Mouse (Mus musculus) naive thymus-derived CD4-positive, alpha-beta T cell, adult 2 months (primary cell): ENCODE data around the gene Gm21958.
A peak's percentile ranks its signal among the peaks of the same experiment; 100 is the strongest.

ENCODE experiments used
- DNase-seq: peaks from one replicate; pipeline ENCODE4 v3.0.0-alpha.2; 2011; ENCODE audit warnings: low read depth

The Gm21958 gene

DNA sequence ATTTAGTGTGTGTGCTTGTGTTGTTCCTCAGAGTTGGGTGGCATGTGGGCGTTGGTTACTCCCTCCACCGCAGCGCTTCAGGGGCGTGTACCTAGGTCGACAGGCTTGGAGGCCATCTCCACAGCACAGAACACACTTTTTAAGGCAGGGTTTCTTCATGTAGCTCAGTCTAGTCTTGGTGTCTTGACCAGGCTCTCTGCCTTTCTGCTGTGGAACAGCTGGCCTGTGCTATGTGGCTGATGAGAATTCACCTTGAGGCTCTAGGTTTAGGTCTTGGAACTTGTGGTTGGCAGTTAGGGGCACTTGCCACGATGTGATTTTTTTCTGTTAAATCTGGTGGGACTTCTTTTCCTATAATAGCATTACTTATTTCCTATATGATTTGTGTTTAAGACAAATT, at the start of gene Gm21958:
TSS of gene Gm21958 (minus strand) at position 101 of the 400 bp plus-strand sequence.
- DNase-seq, result no peak

DNA sequence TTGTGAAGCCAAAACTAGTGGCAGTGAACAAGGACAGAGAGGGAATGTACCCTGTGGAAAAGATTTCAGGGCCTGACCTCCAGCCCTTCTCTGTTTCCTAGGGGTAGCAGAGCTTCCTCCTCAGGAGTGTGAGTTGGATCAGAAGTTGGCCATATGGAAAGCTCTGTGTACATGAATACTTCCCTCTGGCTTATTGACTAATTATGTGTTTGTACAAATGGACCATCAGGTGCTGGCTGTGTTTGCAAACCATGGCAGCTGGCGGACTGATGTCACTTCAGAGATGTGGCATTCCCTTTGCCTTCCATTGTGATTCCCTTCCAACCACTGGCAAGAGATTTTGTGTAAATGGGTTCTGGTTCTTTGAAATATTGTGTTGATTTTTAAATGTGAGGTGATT, 47.1 kb upstream of the Gm21958 start:
- no peak for DNase-seq

DNA sequence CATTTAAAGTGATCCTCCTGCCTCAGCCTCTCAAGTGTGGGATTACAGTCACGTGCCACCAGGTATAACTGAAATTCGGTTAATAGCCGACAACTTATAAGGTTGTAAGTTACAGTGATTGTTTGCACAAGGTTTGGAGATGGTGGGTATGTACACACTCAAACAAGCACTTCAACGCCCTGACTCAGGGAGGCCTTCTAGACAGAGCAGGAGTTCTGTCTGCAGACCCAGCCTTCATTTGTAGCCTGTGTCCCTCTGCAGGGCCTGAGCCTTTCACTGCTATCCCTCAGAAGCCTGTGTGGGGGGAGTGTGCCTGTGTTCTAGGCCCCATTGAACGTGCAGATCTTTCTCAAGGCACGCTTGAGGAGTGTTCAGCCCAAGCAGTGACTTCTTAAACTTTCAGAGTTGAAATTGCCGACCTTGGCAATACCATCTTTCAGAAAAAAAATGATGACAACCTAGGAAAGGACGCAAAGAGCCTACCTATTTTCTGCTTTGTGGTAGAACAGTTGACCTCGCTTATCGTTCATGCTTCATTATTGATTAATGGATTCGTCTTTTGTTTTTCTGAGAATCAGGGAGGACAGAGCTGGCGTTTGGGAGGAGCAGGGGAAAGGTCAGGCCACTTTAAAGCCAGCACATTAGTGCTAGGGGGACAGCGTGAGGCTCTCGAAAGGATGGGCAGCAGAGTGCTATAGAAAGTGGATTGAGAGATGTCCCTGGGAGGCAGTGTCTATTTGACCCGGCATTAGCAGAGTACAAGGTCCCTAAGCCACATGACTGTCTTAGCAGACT, 46.4 kb upstream of the Gm21958 start:
- no peak for DNase-seq

DNA sequence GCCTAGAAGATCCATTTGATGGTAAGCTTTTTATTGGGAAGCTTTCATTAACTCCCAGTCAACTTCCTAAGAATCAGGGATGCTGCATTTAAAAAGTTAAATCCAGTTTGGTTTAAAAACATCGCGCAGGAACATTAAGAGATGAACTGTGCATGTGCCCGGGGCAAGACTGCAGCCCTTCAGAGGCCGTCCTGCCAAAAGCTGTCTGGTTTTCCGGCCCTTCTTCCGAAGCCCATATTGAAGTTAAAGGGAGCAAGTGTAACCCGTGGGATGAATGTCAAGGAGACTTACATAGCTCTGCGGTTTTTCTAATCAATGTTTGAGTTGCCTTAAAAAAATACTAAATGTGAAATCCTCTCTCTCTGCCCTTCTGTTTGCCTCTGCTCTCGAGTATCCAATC, 45.1 kb upstream of the Gm21958 start:
- DNase-seq, result no peak

DNA sequence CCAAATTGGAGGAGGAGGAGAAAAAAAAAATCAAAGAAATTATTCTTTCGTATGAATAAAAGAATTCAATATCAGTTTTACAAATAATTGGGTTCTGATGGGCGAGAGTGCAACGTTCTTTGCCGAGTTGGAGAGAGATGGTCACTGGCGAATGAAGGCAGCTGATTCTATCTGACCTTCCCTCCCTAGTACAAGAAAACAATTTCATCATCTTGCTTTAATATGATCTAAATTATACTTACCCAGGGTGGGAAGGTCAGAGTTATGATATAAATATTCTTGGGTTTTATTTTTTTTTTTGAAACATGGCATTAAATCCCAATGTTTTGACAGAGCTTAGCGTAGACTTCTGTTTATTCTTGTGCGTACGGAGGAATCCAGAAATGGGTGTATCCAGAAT, 43.3 kb upstream of the Gm21958 start:
- DNase-seq, result no peak

DNA sequence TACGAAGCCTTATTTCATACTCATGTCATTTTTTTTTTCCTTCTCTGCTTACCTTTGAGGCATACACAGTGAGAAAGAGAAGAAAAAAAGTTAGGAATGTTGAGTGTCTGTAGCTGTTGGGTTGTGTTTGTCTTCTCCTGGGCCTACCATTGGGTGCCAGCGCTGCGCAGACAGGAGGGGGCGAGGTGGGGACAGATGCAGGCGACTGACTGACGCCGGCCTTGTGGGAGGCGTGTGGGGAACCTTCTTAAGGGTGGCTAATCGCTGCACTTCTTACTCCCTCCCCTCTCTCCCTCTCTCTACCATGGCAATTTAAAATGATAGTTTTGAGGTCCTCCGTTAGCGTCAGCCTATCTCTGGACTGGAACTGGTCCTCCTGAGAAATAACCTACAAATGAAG, 41.9 kb upstream of the Gm21958 start:
- DNase-seq, result no peak

DNA sequence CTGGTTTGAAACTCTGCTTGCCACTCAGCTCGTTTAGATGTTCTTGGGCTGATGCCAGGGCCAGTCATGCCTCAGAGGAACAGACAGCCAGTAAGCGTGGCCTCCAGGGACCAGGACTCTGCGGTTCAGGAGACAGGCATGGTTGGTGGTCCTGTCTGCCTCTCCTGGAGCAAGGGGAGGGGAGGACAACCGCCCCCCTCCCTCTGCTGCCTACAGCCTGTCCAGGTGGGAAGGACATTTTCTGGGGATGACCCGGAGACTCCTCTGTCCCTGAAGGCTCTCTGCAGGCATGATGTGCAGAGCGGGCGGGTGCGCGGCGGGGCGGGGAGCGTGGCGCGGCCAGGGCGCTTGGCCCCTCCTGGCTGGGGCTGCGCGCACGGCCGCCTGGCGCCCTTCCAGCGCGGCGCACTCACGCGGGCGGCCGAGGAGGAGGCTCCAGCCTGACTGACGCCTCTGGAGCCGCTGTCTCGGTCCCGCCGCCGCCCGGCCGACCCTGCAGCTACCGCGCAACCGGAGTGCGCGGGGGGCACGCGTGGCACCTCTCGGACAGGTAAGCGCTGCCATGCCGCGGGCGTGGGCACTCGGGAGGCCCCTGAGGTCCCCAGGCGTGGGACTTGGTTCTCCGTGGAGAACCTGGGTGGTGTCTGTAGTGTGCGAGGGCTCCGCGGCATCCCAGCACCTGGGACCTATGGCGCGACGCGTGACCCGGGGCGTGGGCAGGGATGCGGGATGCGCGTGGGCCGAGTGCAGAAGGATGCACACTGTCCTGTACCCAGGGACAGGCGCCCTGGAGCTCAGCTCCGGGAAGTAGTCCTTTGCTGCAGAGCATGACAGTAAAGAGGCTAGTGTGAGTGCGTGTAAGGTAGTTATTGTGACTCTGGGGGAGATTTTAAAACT, 41.2 kb upstream of the Gm21958 start, which contains the start of gene Smad9:
TSS of gene Smad9 (plus strand) at position 438 of the 897 bp plus-strand sequence.
- no peak for DNase-seq

DNA sequence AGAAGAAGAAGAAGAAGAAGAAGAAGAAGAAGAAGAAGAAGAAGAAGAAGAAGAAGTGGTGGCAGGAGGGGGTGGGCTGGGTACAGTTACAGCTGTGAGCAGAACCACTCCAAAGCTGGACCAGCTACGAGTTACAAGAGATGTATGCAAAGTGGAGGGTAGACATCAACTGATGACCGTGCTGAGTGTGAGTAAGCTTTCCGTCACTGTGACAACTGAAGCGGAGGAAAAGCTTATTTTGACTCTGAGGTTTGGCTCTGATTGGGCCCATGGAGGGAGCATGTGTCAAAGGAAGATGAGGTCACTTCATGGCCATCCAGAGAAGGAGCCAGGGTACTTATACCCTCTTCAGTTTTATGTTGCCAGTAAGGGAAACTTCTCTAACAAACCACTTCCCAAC, 39.3 kb upstream of the Gm21958 start:
- no peak for DNase-seq

DNA sequence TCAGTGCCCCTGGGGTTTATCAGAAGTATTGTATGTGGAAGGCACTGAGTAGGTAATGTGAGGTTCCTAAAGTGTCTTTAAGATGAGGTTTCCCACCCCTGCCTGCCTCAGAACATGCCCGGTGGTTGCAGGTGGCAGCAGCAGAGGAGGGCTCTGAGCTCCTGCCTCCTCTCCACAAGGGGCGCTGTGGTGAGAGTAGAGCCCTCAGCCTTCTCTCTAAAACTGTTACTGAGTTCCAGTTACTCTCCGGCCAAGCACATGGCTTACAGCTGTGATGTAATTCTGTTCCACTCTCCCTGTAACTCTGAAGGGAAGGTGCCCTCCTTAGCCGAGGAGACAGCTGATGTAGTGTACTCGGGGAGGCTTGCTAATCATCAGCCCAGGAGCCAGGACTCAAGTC, 31.6 kb upstream of the Gm21958 start:
- no peak for DNase-seq

DNA sequence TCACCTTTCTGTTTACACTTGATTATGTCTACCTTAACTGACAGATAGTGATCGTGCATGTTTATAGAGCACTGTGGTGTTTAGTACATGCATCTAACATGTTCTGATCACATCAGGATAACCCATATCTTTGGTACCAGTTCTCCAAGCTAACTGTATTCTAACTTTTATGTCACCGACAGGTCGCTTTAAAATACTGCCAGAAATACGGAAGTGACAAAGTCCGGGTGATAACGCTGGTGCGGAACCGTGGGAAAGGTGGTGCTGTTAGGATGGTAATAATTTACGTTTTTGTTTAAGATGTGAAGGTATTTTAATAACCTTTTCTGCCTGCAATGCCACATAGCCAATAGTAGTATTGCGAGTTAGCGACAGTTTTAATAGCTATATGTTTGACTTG, 27.8 kb upstream of the Gm21958 start:
- no peak for DNase-seq

DNA sequence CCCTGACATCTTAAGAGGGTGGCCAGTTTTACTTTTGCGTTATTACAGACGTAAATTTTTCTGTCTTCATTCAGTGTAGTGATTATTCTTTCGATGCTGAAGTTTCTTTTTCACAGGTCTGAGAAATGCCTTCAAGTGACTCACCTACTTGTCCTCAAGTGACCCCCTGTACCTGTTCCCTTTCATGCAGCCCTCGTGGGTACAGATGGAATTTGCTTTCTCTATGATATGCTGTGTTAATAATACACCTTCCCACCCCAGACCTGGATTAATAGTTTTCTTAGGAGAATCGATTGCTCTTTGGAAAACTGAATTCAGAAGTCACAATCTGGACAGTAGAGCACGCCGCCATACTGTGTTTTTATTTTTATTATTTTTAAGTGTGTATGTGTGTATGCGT, 23.2 kb upstream of the Gm21958 start:
- DNase-seq, result no peak

DNA sequence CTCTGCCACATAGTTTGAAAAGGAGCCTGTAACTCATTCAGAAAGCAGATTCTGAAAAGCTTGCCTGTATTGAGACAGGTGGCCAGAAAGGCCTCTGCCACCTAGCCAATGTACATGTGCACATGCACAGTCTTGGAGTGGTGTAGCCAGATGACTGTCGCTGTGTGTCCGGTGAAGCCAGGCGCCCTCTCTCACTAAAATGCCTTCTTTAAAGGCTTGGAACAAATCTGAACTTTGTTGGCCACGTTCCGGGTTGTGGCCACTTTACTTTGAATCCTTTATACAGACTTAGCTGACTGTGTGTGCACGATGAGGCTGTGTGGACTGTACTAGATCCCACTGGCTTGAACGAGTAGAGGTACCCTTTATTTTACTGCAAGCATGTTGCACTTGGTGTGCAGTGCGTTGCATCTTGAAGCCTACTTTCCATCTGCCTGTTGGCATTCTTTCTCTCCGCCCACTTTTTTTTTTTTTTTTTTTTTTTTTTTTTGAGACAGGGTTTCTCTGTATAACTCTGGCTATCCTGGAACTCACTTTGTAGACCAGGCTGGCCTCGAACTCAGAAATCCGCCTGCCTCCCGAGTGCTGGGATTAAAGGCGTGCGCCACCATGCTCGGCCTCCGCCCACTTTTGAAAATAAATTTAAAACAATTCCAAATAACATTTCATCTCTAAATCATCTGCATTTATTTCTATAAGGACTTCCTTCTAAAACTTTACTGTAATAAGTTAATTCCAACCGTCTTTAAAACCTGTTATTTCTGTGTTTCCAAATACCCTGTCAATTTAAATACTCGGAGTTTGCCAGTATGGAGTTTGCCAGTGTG, 22.2 kb upstream of the Gm21958 start:
- DNase-seq, result peak; percentile 33

DNA sequence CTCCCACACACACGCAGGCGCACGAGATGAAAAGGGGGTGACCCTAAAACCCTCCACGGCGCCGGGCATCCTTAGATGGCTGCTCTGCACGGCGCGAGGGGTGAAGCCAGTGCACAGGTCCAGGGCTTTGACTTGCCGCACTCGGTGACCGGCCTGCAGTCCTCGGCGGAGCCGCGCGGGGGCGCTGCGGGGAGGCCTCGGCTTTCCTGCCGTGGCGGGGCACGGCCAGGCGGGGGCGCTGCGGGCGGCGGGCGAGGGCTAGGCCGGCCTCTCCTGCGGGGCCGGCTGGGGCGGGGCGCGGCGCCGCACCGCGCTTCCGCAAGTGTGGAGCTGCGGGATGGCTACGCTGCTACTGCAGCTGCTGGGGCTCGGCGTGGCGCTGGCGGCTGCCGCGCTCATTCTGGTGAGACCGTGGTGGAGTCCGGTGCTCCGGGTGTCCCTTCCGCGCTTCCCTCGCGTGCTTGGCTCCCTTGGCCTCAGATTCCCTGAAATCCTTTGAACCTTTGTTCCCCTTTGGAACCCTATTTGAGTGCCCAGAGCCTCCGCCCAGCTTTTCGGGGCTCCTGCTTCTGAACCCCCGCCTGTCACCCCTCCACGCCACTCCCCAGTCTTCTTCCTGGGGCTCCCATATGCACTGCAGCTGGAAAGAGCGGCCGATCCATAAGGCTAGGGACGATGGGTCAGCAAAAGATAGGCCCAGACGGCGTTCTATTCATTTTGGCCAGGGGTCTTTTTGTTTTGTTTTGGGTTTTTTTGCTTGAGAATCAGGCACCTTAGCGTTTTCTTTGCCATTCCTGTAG, 21.3 kb upstream of the Gm21958 start, which contains the start of the genes Exosc8 and Alg5:
TSS of gene Exosc8 (minus strand) at position 147 of the 800 bp plus-strand sequence.
TSS of gene Alg5 (plus strand) at position 293 of the 800 bp plus-strand sequence.
- DNase-seq, result peak; percentile 96

DNA sequence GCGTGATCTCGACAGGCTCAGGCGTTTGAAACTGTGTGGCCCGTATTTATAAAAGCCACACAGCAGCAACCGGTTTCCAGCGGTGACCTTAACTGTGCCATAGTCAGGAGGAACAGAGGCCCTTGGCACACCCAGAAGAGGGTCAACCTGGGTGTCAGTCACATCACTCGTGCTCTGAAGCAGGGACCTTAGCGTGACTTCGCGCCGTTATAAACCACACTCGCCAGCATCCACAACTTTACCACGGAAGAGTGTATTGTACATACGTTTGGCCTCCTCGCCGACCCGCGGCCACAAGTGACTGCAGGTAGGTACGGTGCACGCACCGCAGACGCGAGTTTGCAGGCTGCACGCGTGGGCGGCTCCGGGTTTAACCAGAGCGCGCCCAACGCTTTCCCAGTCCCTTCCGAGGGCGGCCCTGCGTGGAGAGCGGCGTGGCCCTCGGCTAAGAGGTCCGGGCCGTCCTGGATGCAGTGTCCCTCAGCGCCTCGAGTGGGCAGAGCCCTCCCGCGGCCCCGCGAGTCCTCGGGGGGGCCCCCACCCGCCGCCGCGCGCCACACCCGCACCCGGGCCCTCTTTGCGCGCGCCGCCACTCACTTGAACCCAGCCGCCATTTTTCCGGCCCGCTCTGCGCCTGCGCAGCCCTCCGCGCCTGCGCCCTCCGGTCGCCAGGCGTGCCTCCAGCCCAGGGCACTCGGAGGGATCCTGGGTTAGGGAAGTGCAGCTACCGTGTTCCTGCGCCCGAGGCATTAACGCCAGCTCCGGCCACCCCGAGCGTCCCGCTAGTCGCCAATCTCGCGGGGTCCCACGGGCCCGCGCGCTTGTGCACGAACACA, 20.5 kb upstream of the Gm21958 start:
- peak; percentile 95 for DNase-seq

DNA sequence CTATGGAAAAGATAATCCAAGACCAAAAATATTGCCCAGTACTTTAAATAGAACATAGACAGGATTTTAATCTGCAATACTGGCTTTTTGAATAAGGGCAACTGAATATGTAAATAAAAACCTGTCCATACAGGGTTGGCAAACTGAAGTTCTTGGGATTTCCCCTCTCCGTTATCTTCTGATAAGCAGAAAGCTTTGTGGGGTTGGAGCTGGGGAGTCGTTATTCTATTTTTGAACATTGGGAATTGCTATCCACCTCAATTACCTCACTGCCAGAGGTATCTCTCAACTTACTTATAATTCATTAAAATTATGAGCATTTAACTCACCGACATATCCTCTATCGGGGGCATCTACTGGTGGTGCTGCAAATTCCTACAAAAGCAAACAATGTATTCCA, 18.2 kb upstream of the Gm21958 start:
- DNase-seq, result no peak

DNA sequence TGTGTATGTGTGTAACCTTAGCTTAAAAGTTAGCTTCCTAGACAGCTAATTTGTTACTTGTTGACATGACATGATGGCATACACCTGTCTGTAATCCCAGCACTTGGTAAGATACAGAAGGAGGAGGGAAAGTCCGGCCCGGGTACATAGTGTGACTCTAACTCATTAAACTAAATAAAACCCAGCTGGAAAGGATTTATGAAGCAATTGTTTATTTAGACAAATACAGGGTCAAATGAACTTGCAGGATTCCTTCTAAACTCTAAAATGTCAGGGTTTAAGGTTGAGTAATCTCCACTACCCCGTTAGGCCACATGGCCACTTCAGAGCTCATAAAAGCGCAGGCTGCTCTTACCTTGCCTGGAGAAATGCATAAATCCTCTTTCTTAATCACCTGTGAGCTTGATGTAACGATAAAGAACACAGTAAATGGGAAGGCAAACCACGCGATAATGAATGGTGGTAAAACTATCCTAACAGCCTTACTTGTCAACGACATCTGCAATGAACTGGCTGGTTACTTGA, 17.5 kb upstream of the Gm21958 start:
- DNase-seq, result no peak

DNA sequence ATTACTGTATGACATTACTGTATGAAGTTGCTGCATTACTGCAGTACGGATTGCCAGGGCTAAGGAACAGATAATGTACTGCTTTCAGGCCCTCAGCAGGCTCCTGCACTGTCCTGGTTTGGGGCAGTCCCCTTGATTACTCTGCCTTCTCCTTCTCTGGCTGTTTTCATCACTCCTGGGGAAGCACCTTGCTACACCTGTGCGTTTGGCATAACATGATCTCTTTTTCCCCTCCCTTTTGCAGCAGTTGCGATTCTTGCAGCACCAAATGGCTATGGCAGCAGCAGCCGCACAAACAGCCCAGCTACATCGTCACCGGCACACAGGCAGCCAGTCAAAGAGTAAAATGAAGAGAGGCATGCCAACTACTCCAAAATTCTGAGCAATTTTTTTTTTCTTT, 13.9 kb upstream of the Gm21958 start:
- no peak for DNase-seq

DNA sequence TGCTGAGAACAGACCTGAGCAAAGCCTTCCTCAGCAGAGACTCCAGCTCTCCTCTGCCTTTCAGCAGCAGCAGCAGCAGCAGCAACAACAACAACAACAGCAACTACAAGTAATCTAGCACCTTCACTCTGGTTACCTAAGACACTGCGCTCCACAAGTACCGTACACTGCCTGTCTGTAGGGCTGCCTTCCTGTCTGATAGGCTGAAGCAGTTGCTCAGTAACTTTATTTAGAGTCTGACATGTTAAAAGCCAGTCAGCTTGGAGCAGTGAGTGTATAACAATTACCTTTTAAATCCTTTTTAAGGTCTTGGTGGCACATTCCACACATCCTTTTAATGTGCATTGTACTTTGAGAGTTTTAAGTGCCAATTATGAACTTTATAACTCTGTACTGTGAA, 13.4 kb upstream of the Gm21958 start:
- DNase-seq, result no peak

DNA sequence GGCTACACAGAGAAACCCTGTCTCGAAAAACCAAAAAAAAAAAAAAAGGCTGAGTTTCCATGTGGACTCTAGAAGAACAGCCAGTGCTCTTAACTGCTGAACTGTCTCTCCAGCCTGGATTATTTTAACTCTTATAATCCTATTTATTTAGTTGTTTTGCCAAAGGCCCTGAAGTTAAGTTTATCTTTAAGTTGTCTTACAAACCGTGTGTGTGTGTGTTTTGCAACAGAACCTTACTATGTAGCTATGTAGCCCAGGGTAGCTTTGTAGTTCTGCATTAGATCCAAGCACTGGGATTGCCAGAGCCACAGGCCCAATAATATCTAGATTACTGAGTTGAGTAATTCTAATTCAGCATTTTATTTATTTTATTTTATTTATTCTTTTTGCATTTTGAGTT, 11.2 kb upstream of the Gm21958 start:
- no peak for DNase-seq
